Mouse (Mus musculus): ENCODE results near the gene Trpm8.

The Trpm8 gene

DNA sequence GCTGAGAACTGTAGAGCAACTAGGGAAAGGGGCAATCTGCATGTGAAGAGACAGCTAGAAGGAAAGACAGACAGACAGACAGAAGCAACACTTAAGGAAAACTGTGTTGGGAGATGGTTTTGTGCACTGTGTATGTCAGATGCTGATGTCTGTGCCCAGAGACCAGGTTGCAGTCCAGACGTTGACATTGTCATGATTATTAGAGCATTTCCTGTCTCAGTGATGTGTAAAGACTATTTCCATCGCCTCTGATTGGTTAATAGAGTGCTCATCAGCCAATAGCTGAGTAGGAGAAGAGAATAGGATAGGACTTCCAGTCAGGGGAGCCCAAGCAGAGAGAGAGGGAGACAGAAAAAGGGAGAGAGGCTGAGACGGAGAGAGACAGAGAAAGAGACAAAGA is 155.1 kb downstream of the Trpm8 start:
- DNase-seq (ENCODE audit: low read depth) = no peak

DNA sequence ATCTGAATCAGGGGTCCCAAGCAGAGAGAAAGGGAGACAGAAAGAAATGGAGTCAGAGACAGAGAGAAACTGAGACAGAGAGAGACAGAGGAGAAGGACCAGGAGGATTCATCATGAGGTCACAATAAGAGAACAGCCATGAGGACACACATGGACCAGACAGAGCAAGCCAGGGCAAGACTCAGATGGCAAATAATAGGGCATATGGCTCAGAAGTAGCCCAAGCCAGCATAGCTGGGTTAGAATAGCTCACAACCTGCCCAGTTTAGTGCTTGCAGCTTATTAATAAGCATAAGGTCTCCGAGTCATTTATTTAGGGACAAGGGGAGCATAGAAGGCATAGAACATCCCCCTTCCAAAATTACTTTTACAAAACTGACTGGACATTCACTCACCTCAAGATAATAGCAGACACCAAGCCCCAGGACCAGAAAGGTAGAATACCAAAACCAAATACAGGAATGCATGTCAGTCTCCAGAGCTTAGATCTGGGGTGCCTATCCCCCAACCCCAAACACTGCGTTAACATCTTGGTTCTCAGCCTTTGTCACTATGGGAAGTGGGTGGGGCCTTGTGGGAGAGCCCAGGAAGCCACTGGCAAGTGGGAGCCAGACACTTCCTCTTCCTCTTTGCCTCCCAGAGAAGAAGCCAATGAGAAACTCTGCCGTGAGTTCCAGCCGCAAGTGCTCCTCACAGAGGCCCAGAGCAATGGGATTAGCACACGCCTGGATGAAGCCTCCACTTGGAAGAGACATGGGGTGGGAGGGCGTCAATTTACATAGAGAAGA is 155.8 kb downstream of the Trpm8 start:
- DNase-seq (ENCODE audit: low read depth) = no peak

DNA sequence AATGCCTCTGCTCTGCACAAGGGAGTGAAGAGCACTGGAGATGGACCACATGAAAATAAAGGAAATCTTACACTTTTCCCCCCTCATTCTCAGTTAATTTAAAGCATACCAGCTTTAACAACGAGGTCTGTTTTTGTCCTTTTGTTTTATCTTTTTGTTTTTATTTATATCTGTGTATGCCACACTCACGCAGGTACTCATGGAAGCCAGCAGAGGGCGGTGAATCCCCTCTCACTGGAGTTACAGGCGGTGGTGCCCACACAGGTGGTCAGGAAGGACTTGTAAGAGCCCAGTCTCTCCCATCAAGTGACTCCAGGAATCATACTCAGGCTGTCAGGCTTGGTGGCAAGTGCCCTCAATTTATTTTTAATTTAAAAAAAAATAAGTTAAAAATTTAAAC is 156.6 kb downstream of the Trpm8 start:
- no peak for DNase-seq (ENCODE audit: low read depth)

DNA sequence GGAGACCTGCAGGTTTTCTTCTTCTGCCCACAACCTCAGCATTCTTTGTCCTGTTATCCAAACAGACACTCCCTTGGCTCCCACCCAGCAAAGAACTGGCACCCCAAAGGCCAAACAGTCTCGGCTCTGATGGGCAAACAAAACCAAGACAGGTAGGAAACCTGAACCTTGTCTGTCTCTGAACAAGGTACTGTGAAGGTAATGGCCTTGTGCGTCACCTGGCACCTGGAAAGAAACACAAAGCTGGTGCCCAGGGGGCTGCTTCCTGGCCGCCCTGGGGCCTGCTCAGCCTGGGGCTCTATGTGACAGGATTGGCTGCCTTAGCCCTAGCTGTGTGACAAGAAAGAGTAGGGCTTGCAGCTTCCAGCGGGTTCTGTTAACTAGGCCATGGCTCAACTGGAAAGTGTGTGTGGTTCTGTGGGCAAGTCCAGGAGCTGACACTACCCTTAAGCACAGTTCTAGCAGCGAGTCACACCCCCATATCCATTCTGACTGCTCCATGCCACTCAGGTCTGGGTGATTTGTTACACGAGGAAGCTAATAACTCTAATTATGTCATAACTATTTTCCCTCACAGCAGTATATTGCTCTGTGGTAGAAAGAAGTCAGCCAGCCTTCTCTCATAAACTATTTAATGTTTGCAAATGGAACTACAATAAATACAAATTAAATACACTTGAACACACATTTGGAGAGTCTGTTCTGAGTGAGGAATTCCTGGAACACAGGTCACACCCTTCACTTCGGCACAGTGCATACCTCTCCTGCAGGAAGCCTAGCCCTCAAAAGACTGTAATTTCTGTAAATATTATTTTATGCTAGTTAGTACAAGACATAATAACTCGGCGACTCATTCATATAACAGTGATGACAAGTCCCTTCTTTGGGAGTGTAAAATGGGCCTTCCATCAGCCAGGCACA is 160.0 kb downstream of the Trpm8 start:
- DNase-seq (ENCODE audit: low read depth) = no peak
